Mouse (Mus musculus): ENCODE measurements around the gene Apol6.
"Not testable (repeated sequence)": the region's sequence is repeated elsewhere in the genome, so short reads cannot be mapped to it uniquely, and the experiment has no call there.

The Apol6 gene

GRCm38 (mm10) chr15:77034526-77034925 is 10.0 kb upstream of the Apol6 start:
- DNase-seq: no peak

GRCm38 (mm10) chr15:77035643-77036042 is 8.9 kb upstream of the Apol6 start:
- no peak for DNase-seq

GRCm38 (mm10) chr15:77036320-77036988 is 8.1 kb upstream of the Apol6 start:
- DNase-seq: peak; percentile 89

GRCm38 (mm10) chr15:77036989-77037277 is 7.6 kb upstream of the Apol6 start:
- peak; percentile 46 for DNase-seq

GRCm38 (mm10) chr15:77037278-77038161 is 7.0 kb upstream of the Apol6 start:
- peak; percentile 82 for DNase-seq

- DNase-seq: no peak
Observed at GRCm38 (mm10) chr15:77039211-77039700, 5.3 kb upstream of the Apol6 start.

- no peak for DNase-seq
Observed at GRCm38 (mm10) chr15:77040784-77041183, 3.7 kb upstream of the Apol6 start.

GRCm38 (mm10) chr15:77045609-77046008 is 1.1 kb downstream of the Apol6 start:
- no peak for DNase-seq

GRCm38 (mm10) chr15:77050570-77050969 is 6.0 kb downstream of the Apol6 start, which contains the start of gene Mb:
Mb (minus strand) TSS chr15:77050670.
- DNase-seq: no peak

- DNase-seq: no peak
Observed at GRCm38 (mm10) chr15:77052176-77052575, 7.6 kb downstream of the Apol6 start.

GRCm38 (mm10) chr15:77053021-77053420 is 8.5 kb downstream of the Apol6 start:
- DNase-seq: no peak

GRCm38 (mm10) chr15:77054611-77055175 is 10.2 kb downstream of the Apol6 start:
- no peak for DNase-seq

GRCm38 (mm10) chr15:77056001-77056790 is 11.7 kb downstream of the Apol6 start:
- DNase-seq: no peak

GRCm38 (mm10) chr15:77056791-77057051 is 12.2 kb downstream of the Apol6 start:
- DNase-seq: no peak

- DNase-seq: no peak
Observed at GRCm38 (mm10) chr15:77058566-77058965, 14.0 kb downstream of the Apol6 start.

GRCm38 (mm10) chr15:77059416-77059815 is 14.9 kb downstream of the Apol6 start:
- DNase-seq: not testable (repeated sequence)

GRCm38 (mm10) chr15:77062746-77063145 is 18.2 kb downstream of the Apol6 start:
- no peak for DNase-seq

- DNase-seq: peak; percentile 67
Observed at GRCm38 (mm10) chr15:77065259-77065852, 20.8 kb downstream of the Apol6 start.

GRCm38 (mm10) chr15:77066233-77066632 is 21.7 kb downstream of the Apol6 start:
- no peak for DNase-seq

GRCm38 (mm10) chr15:77068439-77068861 is 23.9 kb downstream of the Apol6 start:
- DNase-seq: peak; percentile 56

GRCm38 (mm10) chr15:77069019-77069418 is 24.5 kb downstream of the Apol6 start:
- peak; percentile 36 for DNase-seq

- no peak for DNase-seq
Observed at GRCm38 (mm10) chr15:77070745-77071268, 26.3 kb downstream of the Apol6 start.
